In the genomic region with DNA sequence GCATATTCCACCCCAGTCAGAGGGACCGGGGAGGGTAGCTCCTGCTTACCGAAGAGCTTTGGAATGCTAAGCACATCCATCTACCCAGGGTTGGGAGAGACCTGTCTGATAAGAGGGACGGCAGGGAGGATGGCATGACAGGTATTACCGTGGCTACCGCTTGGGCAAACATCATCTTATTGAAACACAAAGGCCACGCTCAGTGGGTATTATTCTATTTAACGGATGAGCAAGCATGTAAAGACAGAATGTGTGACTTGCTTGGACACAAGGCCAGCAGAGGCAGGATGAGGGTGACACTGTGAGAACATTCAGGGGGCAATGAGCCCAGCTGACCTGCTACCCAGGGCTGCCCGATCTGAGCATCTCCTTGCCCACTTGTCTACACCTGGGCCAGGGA, we compare ENCODE assay signal across 28 mouse cellular contexts. TPM values are rescaled to one million over a fixed set of nuclear protein-coding genes. Genes with fewer than 3 reads are reported as not detected.
DNase-seq lines count a peak whose midpoint lies in the region; ATAC-seq lines count a peak whose summit lies in the region.
"Had no signal": no experiment of that assay in that cellular context is flagged by ENCODE, and none has a peak within 500 bp of the region (broad histone marks: within the 10 kb centered on the region; RNA-seq: fewer than 3 reads in every experiment).

No protein-coding gene starts in this region.

- no peak overlapping the region for H3K9ac ChIP-seq in hindbrain, embryonic 13.5 days
- H3K9ac ChIP-seq in hindbrain, embryonic 14.5 days = no peak overlapping the region
- H3K9ac ChIP-seq in midbrain, embryonic 14.5 days (replicated peaks; ENCODE audit: low read length) = no peak overlapping the region
- H3K9ac ChIP-seq in midbrain, embryonic 16.5 days (ENCODE audit: low read depth, low read length) = no peak overlapping the region
- H3K9ac ChIP-seq in neural tube, embryonic 13.5 days = no peak overlapping the region
- H3K9ac ChIP-seq: embryonic facial prominence, embryonic 13.5 days; forebrain, embryonic 12.5 days; forebrain, embryonic 15.5 days; heart, embryonic 13.5 days; hindbrain, embryonic 12.5 days had no signal

- DNase-seq in hindbrain, embryonic 14.5 days (ENCODE audit: low spot score) = no peak
- no peak for DNase-seq in midbrain, embryonic 14.5 days
- DNase-seq in neural tube, embryonic 10.5 days (ENCODE audit: extremely low spot score, low spot score) = no peak
- DNase-seq in right cerebral cortex, postnatal 36 days (ENCODE audit: low spot score in 2 of 2) = no peak
- DNase-seq in left cerebral cortex, adult 9 months (ENCODE audit: low spot score in 2 of 2) = no peak
- DNase-seq: adrenal gland, adult 8-10 months; adrenal gland, postnatal 25 days; cerebellum, adult 11-12 months; cerebellum, adult 8-10 months; cerebellum, postnatal 10 days; cerebellum, postnatal 36 days; embryo, embryonic 11 days; gastrocnemius, postnatal 25 days; heart, adult 2 months; heart, postnatal 14 days; heart, postnatal 4 days had no signal

- 0 out of 2 replicates have a peak, but pooled peaks cover 2% of the 10 kb centered on the region for H3K27me3 ChIP-seq in hindbrain, embryonic 13.5 days
- H3K27me3 ChIP-seq in hindbrain, embryonic 14.5 days (ENCODE audit: control insufficient read depth, insufficient read depth, low read length) = no peaks in the 10 kb centered on the region
- H3K27me3 ChIP-seq in midbrain, embryonic 14.5 days (ENCODE audit: control insufficient read depth, insufficient read depth, low read length) = no peaks in the 10 kb centered on the region
- no peaks in the 10 kb centered on the region for H3K27me3 ChIP-seq in midbrain, embryonic 16.5 days (ENCODE audit: control insufficient read depth, insufficient read depth, low read depth, low read length)
- no peaks in the 10 kb centered on the region for H3K27me3 ChIP-seq in neural tube, embryonic 13.5 days
- H3K27me3 ChIP-seq: hindbrain, embryonic 12.5 days had no signal

- H3K9me3 ChIP-seq in hindbrain, embryonic 13.5 days = no peaks in the 10 kb centered on the region
- no peaks in the 10 kb centered on the region for H3K9me3 ChIP-seq in hindbrain, embryonic 14.5 days (ENCODE audit: control insufficient read depth, low read length)
- no peaks in the 10 kb centered on the region for H3K9me3 ChIP-seq in midbrain, embryonic 14.5 days (ENCODE audit: control insufficient read depth, low read length)
- H3K9me3 ChIP-seq in midbrain, embryonic 16.5 days (replicated peaks; ENCODE audit: control insufficient read depth, low read length, poor library complexity, severe bottlenecking) = no peaks in the 10 kb centered on the region
- no peaks in the 10 kb centered on the region for H3K9me3 ChIP-seq in neural tube, embryonic 13.5 days
- H3K9me3 ChIP-seq: embryonic facial prominence, embryonic 10.5 days; embryonic facial prominence, embryonic 13.5 days; forebrain, embryonic 12.5 days; forebrain, embryonic 15.5 days; heart, embryonic 10.5 days; heart, embryonic 13.5 days; hindbrain, embryonic 12.5 days had no signal

- peaks cover 58% of the 10 kb centered on the region for H3K4me1 ChIP-seq in hindbrain, embryonic 13.5 days (replicated peaks)
- peaks cover 24% of the 10 kb centered on the region for H3K4me1 ChIP-seq in hindbrain, embryonic 14.5 days (replicated peaks; ENCODE audit: control insufficient read depth, insufficient read depth, low read length)
- peaks cover 40% of the 10 kb centered on the region for H3K4me1 ChIP-seq in midbrain, embryonic 14.5 days (ENCODE audit: control insufficient read depth, insufficient read depth, low read length)
- H3K4me1 ChIP-seq in midbrain, embryonic 16.5 days (ENCODE audit: control insufficient read depth, insufficient read depth, low read length) = peaks cover 13% of the 10 kb centered on the region
- H3K4me1 ChIP-seq in neural tube, embryonic 13.5 days (replicated peaks) = peaks cover 42% of the 10 kb centered on the region
- H3K4me1 ChIP-seq: heart, embryonic 10.5 days; heart, embryonic 13.5 days had no signal

- no peak overlapping the region for H3K4me2 ChIP-seq in hindbrain, embryonic 13.5 days
- H3K4me2 ChIP-seq in hindbrain, embryonic 14.5 days (replicated peaks) = no peak overlapping the region
- H3K4me2 ChIP-seq in midbrain, embryonic 14.5 days (ENCODE audit: low read length) = no peak overlapping the region
- H3K4me2 ChIP-seq in midbrain, embryonic 16.5 days (ENCODE audit: low read length) = no peak overlapping the region
- H3K4me2 ChIP-seq in neural tube, embryonic 13.5 days = no peak overlapping the region
- H3K4me2 ChIP-seq: embryonic facial prominence, embryonic 13.5 days; forebrain, embryonic 12.5 days; forebrain, embryonic 15.5 days; heart, embryonic 13.5 days; hindbrain, embryonic 12.5 days had no signal

- H3K4me3 ChIP-seq in hindbrain, embryonic 13.5 days = no peak overlapping the region
- no peak overlapping the region for H3K4me3 ChIP-seq in hindbrain, embryonic 14.5 days (replicated peaks; ENCODE audit: low read length)
- H3K4me3 ChIP-seq in midbrain, embryonic 14.5 days (replicated peaks; ENCODE audit: low read depth, low read length) = no peak overlapping the region
- H3K4me3 ChIP-seq in midbrain, embryonic 16.5 days (ENCODE audit: low read depth, low read length) = no peak overlapping the region
- no peak overlapping the region for H3K4me3 ChIP-seq in neural tube, embryonic 13.5 days
- H3K4me3 ChIP-seq: embryonic facial prominence, embryonic 10.5 days; embryonic facial prominence, embryonic 13.5 days; erythroblast, embryonic 14.5 days; forebrain, embryonic 12.5 days; forebrain, embryonic 15.5 days; heart, adult 2 months; heart, embryonic 10.5 days; heart, embryonic 13.5 days; hindbrain, embryonic 12.5 days had no signal

- peaks cover 22% of the 10 kb centered on the region for H3K36me3 ChIP-seq in hindbrain, embryonic 13.5 days
- peaks cover 20% of the 10 kb centered on the region for H3K36me3 ChIP-seq in hindbrain, embryonic 14.5 days (replicated peaks; ENCODE audit: control insufficient read depth, insufficient read depth)
- peaks cover 10% of the 10 kb centered on the region for H3K36me3 ChIP-seq in midbrain, embryonic 14.5 days (ENCODE audit: control insufficient read depth, insufficient read depth, low read length)
- peaks cover 8% of the 10 kb centered on the region; the same call in 1 of the 2 replicates for H3K36me3 ChIP-seq in midbrain, embryonic 16.5 days (ENCODE audit: control insufficient read depth, insufficient read depth, low read length)
- H3K36me3 ChIP-seq in neural tube, embryonic 13.5 days = peaks cover 17% of the 10 kb centered on the region
- H3K36me3 ChIP-seq: embryonic facial prominence, embryonic 10.5 days; embryonic facial prominence, embryonic 13.5 days; forebrain, embryonic 12.5 days; heart, embryonic 10.5 days; heart, embryonic 13.5 days had no signal

- no peak for ATAC-seq in hindbrain, embryonic 13.5 days (ENCODE audit: low FRiP score)
- ATAC-seq in hindbrain, embryonic 14.5 days (ENCODE audit: low FRiP score) = no peak
- ATAC-seq in midbrain, embryonic 14.5 days (ENCODE audit: low FRiP score, low TSS enrichment) = no peak
- no peak for ATAC-seq in midbrain, embryonic 16.5 days
- ATAC-seq in neural tube, embryonic 13.5 days (ENCODE audit: low read depth) = no peak
- ATAC-seq: activated CD4-positive, CD25-positive, alpha-beta regulatory T cell, adult 4 months; forebrain, embryonic 15.5 days had no signal

- peak overlapping the region; percentile 70; the same call in 1 of the 2 replicates for H3K27ac ChIP-seq in hindbrain, embryonic 13.5 days
- no peak overlapping the region for H3K27ac ChIP-seq in hindbrain, embryonic 14.5 days
- H3K27ac ChIP-seq in midbrain, embryonic 14.5 days (replicated peaks; ENCODE audit: low read depth, low read length) = peak overlapping the region; percentile 37; the same call in 1 of the 2 replicates
- H3K27ac ChIP-seq in midbrain, embryonic 16.5 days (ENCODE audit: low read length) = no peak overlapping the region
- peak overlapping the region; percentile 53 for H3K27ac ChIP-seq in neural tube, embryonic 13.5 days (replicated peaks)
- H3K27ac ChIP-seq: embryonic facial prominence, embryonic 10.5 days; embryonic facial prominence, embryonic 13.5 days; forebrain, embryonic 12.5 days; forebrain, embryonic 15.5 days; heart, adult 2 months; heart, embryonic 10.5 days; heart, embryonic 13.5 days; hindbrain, embryonic 12.5 days had no signal

- 40% methylated on average over 8 of the region's 8 CpGs for WGBS in hindbrain, embryonic 13.5 days
- 40% methylated on average over 8 of the region's 8 CpGs for WGBS in hindbrain, embryonic 14.5 days
- WGBS in midbrain, embryonic 14.5 days = 43% methylated on average over 8 of the region's 8 CpGs
- 41% methylated on average over 8 of the region's 8 CpGs for WGBS in midbrain, embryonic 16.5 days
- WGBS in neural tube, embryonic 13.5 days = 58% methylated on average over 8 of the region's 8 CpGs

RNA-seq across cellular contexts. Expression of a gene that starts 51.1 kb away (rescaled TPM):
- 14.8 and 15.4 TPM in 2 replicates for polyA plus RNA-seq in hindbrain, embryonic 13.5 days (2015; fragmentation: Nextera tagmentation; extraction: Ambion mirVana)
- polyA plus RNA-seq in hindbrain, embryonic 14.5 days (2014; fragmentation: Nextera tagmentation; extraction: Ambion mirVana) = 16.6 and 16.9 TPM in 2 replicates
- 10.6 and 11.8 TPM in 2 replicates for polyA plus RNA-seq in midbrain, embryonic 14.5 days (2014; fragmentation: Nextera tagmentation; extraction: Ambion mirVana)
- polyA plus RNA-seq in midbrain, embryonic 16.5 days (2015; fragmentation: Nextera tagmentation; extraction: Ambion mirVana) = 12.4 and 12.7 TPM in 2 replicates
- 16.1 and 19.1 TPM in 2 replicates for polyA plus RNA-seq in neural tube, embryonic 13.5 days (2015; fragmentation: Nextera tagmentation; extraction: Ambion mirVana)
- polyA plus RNA-seq: activated CD4-positive, CD25-positive, alpha-beta regulatory T cell, adult 4 months; erythroblast, embryonic 14.5 days; heart, adult 2 months had no signal

Comparison
In these comparisons a context has a peak if more than half of its experiments do, and no peak if none do; other contexts are left out.
1. H3K27ac ChIP-seq: peak in hindbrain, embryonic 13.5 days (single experiment), midbrain, embryonic 14.5 days (single experiment) and neural tube, embryonic 13.5 days (single experiment); none in hindbrain, embryonic 14.5 days (single experiment) and midbrain, embryonic 16.5 days (single experiment).